Mouse (Mus musculus) right cerebral cortex, postnatal 36 days (tissue): Measurements from ENCODE around the gene Htr6.
A peak's percentile ranks its signal among the peaks of the same experiment; 100 is the strongest.

Experiments
- DNase-seq, 2 experiments: peaks; one replicate each; pipeline ENCODE4 v3.0.0; 2022; ENCODE audit warnings: low spot score in 2 of 2, mixed read lengths in 1 of 2

Gene Htr6

DNA sequence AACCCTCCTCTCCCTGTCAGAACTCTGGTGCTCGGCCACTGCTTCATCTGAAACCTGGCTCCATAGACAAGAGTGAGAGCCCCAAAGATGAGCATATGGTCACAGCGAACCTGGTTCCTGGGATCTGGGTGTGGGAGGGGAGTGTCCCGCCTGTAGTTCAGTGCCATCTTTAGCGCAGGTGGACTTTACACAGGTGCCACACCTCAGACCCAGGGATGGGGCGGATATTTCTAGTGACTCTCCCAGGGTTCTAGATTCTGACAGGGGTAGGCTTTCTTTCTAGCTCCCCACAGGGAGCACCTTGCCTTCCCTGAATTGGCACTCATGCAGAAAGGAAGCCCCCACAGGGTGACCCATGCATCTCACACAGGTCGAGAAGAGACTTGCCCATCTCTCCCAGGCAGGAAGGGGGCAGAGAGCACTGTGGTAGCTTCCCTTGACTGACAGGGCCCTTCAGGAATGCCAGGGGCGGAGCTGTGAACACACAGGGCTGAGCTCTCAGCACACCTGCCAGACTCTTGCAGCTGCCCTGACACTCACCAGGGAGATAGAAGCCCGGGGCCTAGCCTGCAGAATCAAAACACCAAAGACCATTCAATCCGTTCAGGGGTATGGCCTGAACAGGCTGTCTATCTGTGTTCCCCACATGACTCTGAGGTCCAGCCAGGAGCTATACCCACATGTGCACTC, 13.8 kb upstream of the Htr6 start:
- DNase-seq: no peak

DNA sequence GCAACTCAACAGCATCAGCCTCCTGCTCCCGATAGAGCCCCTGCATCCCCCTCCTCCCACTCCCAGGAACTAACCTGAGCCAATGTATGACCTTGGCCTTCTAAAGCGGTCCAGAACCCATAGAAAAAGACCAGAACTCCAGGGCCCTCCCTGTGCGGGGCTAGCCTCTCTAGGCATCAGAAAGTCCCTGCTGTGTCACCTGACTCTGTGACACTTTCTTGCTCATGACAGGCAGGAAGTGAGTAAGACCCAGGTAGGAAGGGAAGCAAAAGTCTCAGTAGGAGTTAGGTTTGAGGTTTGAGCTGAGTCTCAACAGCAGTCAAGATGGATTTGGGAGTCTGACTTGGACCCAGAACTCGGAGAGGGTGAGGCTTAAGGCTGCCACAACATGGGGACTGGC, 11.6 kb upstream of the Htr6 start:
- DNase-seq: no peak

DNA sequence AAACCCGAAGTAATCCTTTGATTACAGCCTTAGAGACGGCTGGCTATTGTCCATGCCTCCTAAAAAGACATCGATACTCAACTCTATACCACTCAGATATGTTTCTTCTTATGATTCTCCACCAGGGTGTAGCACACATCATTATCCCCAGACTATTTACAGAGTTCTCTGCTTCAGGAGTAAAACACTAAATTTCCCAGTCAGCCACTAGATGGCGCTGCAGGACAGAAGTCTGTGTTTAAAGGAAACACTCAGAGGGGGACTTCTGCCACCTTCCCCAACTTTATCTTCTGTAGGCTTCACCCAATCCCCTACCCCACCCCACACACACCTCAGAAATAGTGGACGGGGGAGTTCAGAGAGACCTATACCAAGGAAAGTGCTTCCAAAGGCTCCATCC, 10.7 kb upstream of the Htr6 start:
- DNase-seq: peak; percentile 58 to 68

DNA sequence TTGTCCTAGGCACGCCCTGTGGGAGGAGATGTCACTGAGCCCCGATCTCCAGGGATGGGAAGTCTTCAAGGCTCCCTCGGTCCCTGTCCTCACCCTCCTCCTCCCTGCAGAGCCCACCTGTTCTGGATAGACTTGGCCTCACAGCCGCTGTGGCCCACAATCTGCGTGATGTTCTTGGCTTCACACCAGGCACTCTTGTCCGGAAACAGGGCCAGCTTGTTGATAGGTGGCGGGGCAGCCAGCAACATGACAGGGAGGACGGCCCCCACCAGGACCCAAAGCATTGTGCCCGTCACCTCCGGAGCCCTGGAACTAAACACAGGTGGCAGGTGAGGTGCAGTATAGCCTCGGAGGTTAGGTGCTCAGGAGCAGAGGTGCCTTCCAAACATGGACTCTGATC, 10.0 kb upstream of the Htr6 start:
- DNase-seq: no peak

DNA sequence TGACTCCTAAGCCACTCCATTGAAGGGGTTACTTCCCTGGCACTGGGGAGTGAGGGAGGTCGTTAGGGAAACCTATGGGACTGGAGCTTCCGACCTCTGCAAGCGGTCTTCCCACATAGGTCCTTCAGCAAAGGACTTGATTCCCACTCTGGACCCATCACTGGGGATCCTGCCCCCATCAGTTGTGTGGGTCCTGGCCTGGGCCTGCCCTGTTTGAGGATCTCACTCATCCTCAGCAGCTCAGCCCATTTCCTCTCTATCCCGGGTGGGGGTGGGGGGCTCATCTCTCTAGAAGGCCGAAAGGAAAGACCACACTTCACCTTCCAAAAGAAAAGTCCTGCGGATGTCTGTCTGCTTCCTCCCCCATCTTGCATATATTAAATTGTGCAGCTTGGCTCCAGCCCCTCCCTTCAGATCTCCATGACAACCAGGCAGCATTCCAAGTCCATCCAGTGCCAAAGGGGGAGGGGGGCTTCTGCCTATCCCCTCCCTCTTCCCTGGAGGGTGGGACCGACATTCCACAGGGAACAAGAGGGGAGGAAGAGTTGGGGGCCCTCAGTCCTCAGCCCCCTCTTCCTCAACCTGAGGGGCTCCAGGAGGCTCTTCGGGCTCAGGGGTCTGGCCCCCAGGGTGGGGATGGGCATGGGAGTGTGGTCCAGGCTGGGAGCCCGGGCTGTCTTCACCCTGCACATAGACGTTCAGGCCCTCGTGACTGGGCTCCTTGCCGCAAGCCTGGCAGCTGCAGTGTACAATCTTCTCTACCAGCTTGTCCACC, 7.6 kb upstream of the Htr6 start:
- no peak for DNase-seq

DNA sequence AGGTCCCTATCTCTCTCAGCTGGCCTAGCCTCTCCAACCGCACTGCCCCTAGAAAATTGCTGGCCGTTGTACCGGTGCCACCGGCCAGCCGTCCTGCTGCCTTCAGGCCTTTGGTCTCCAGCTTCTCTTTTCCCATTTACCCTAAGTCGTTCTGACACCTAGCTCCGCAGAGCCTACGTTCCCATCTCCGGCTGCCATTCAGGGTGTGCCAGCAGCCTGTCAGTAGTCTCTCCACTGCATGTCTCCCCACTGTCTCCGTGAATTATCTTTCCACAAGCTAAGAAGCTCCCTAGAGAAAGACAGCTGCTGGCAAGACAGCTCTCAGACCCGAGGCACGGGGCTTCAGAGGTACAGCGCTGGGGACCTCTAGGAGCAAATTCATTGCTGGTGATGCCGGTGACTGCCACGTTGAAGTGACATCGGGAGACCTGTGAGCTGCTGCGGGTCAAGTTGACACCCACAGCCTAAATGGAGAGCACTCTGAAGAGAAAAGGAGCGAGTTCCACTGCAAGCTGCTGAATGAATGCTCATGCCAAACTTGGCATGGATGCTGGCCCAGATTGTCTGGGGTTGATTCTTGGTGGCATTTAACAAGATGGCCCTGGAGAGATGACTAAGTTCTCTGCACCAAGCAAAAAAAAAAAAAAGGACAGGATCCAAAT, 6.0 kb upstream of the Htr6 start:
- no peak for DNase-seq

DNA sequence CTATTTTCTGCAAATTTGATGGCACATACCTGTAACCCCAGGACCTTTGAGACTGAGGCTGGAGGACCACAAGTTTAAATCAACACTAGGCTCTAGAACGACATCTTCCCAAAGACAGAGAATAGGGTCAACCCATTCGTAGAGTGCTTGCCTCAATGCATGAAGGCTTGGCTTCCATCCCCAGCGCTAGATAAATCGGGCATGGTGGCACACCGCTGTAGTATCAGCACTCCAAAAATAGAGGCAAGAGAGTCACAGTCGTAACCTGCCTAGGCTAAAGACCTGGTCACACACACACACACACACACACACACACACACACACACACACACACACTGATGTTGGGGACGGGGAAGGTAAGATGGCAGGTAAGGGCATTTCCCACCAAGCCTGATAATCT, 4.9 kb upstream of the Htr6 start:
- no peak for DNase-seq

DNA sequence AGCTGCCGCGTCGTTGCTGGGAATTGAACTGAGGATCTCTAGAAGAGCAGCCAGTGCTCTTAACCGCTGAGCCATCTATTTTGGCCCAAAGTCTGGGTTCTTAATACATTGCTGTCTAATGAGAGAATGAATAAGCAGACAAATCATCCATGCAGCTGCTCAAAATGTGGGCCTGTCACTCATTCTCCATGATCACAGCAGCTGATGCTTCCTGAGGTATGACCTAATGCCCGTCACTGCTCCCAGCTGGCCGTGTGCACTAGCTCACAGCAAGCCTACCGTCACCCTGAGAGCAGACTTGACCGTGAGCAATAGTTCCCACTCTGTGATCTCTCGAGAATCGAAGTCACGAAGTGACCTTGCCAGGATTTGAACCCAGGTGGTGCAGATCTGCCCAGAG, 4.1 kb upstream of the Htr6 start:
- DNase-seq: no peak

DNA sequence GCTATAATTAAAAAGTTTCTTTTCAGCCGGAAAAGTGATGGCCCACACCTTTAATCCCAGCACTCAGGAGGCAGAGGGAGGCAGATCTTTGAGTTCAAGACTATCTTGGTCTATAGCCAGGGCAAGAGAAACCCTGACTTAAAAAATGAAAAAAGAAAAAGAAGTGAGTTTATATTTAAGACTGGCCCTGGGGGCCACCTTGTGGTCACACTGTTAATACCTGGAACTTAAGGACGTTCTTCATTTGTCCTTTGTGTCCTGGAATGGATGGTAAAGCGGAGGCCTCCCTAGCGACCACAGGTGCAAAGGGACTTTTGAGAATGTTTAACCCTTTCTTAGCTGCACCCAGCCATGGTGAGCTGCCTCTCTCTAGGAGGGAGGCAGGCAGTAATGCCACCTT, 3.4 kb upstream of the Htr6 start:
- no peak for DNase-seq

DNA sequence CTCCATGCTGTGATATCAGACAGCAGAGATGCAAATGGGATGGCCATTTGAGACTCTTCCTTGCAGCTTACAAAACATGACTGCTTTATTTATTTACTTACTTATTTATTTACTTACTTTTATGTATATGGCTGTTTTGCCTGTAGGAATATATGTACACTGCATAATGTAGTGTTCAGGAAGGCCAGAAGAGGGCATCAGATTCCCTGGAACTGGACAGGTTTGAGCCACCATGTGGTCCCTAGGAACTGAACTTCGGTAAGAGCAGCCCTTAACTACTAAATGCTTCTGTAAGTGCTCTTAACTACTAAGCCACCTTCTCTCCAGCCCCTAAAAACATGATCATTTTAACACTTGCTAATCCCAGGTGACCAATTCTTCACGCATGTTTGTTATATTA, 2.9 kb upstream of the Htr6 start:
- no peak for DNase-seq

DNA sequence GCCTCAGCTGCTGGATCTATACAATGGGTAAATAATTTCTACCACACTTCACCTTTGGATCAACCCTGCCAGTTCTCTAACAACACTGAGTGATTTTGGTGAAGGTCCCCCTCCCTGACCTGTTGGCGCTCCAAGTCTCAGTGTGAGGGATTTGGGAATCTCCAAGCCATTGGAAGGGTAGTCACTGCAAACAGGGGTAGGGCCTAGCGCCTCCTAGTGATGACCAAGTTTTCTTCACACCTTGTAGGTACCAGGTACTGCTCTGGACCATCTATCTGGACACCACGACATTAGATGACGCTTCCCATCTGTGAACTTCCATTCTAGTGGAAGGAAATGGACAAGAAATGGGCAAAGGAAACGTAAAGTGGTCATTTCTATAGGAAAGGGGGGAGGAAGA, 545 bp upstream of the Htr6 start:
- no peak for DNase-seq

DNA sequence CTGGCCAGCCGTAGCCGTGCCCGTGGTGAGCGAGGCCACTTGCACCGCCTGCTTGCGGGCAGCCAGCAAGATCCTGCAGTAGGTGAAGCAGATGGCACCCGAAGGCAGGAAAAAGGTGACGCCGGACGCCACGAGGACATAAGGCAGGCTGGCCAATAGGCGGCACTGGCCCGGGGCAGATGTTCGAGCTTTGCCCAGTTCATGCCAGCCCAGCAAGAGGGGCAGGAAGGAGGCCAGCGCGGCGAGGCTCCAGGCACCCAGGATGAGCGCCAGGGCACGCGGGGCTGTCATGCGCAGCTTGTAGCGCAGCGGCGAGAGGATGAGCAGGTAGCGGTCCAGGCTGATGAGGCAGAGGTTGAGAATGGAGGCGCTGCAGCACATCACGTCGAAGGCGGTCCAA, 1.3 kb downstream of the Htr6 start:
- no peak for DNase-seq

DNA sequence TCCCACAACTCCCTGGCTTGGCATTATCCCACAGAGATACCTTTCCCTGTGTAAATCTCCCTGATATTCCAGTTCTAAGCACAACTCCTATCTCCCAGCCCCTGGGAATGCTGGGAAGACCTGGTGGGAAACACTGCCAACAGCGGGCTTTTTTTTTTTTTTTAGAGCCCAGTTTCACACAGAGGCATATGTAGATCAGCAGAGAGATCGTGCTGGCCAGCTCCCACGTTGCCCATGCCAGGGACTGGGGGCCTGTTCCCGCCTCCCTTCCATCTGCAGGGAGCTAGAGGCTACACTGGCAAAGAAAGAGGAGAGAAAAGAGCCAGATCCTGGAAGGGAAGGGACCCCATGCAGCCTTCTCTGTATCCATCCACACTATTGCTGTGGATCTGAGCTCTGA, 7.1 kb downstream of the Htr6 start:
- peak; percentile 69 to 71 for DNase-seq

DNA sequence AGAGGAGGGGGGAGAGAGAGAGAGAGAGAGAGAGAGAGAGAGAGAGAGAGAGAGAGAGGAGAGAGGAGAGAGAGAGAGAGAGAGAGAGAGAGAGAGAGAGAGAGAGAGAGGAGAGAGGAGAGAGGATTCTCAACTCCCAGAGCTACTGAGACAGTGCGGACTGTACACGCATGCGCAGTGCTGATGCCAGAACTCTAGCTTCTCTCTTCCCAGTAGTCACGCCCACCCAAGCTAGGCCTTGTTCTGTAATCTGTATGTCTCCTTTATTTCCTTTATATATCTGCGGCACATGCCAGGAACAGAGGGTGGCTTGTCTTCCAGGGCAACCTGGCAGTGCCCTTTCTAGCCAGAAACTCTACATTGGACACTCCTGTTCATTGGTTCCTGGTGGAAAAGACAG, 10.5 kb downstream of the Htr6 start:
- no peak for DNase-seq

DNA sequence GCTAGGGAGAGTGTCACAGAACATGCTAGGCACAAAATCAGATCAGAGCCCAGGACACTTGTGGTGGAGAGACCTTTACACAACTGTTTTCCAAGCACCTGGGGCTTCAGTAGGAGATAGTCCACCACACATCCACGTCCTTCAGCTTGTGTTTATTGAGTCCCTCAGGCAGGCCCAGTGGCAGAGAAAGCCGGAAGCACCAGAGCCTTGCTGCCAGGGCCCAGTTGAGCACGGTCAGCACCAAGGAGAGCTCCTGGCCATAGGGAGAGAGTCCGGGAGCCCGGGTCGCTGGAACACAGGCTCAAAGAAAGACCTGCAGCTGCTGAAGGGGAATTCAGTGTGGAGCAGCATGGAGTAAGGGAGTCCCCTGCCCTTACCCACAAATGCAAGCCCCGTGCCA, 15.8 kb downstream of the Htr6 start:
- DNase-seq: no peak

DNA sequence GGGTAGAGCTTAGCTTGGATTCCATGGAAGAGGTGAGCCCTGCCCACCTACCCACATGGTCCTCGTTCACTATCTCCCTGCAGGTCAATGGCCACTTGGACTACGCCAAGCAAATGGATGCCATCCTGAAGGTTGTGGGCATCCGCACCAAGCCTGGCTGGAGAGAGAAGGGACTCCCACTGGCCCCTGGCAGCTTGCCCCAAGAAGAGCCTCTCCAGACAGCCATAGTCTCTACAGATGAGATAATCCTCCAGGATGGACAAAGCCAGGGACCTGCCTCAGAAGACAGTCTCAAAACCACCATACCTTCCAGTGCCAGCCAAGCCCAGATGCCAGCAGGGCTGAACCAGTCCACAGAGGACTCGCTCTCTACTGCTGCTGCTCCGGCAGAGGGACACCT, 17.3 kb downstream of the Htr6 start:
- no peak for DNase-seq

DNA sequence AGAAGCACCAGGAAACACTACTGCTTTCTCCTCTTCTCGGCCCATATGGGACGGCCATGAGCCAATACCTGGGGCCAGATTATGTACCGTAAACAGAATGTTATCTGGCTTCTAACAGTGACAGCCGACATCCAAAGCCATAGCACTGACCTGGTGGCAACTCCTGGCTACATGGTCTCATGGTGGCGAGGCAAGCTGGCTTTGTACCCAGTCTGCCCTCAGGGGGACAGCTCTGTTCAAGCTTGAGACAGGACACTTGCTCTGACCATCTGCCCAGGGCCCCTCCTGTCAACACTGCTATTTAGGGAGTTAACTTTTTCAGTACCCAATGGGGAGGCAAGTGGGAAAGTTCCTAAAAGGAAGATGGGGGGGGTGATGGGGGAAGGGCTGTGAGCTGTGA, 18.1 kb downstream of the Htr6 start:
- no peak for DNase-seq

DNA sequence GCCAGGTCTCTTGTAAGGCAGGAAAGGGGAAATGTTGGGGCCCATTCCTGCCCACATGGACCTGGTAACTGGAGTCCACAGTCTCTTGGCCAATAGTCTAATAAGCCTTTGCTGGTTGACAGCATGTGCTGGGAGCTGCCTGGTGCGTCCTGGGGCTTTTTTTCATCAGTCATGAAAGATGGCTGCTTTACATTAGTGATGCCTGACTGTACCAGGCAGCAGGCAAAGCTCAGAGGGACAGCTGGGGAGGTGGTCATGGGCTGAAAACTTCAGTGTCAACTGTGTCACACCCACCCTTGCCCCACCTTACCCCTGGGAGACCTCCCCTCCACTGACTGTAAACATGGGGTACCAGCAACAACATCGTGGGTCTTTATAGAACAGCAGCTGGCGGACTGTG, 19.6 kb downstream of the Htr6 start:
- no peak for DNase-seq

DNA sequence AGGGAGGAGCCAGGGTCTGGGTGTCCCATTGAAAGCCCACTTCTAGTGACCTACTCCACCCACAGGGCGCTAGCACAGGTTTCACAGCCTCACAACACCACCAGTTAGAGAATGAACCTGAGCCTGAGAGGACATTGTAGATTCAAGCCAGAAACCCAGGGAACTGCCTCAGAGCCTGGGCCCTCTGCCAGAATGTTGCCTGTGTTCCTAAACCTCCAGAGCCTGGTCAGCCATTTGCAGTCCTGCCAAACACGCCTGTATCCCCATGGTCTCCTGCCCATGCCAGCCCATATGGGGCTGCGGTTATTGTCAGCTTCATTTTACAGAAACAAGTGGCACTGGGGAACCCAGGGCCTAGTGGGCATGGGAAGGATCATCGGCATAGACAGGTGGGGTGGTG, 20.0 kb downstream of the Htr6 start:
- no peak for DNase-seq

DNA sequence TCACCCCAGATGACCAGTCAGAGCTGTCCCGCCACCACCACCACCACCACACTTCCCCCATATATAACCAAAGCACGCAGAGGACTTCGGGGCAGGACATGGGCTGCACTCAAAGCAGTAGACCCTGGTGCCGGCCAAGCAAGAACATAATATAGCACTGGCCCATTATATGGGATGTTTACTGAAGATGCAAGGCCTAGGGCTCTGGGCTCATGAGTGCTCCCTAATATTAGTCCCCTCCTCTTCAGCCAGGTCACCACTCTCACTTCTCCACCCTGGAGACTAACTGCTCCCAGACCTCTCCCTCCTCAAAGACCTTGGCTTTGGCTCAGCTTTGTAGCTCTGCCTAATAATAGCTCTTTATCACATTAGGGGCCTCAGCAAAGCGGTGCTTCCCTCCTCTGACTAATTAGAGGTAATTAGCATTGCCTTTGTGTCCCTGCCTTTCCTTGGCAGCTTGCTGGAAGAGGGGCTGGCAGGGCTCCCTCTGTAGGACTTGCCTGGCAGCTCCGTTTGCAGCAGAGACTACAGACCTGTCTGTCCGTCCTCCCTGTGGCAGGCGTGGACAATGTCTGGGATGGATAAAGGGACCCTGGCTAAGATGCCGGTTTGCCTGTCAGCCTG, 21.0 kb downstream of the Htr6 start:
- DNase-seq: no peak

DNA sequence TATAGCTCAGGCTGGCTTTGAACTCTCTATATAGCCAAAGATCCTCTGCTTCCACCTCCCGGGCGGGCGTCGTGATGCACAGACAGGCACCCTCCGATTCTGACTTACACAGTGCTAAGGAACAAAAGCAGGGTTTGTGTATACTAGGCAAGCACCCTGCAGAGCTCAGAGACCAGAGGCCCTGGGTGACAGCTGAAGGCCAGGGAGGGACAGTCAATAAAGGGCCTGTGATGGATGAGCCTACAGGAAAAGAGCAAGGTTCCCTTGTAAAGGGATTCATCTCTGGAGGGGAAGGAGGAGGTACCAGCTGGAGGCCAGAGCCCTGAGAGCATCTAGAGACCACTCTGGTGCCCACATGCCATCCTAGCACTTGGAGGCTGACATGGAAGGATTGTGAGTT, 22.0 kb downstream of the Htr6 start:
- DNase-seq: no peak

DNA sequence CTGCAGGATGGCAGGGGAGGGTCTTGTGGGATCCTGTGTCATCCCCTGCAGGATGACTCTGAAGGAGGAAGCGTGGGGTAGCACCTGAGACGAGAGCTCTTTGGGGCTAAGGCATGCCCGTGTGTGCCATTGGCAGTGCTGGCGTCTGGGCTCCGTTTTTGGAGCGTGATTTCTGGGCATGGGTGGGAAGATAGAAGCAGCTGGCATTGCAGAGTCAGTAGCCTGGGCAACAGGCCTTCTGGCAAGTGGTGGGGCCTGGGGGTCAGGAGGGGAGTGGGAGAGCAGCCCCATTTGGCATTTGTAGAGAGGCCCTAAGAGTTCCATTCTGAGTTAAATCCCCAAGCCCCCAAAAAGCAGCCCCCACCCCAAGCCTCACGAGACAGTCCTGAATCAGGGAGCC, 22.6 kb downstream of the Htr6 start:
- DNase-seq: no peak

DNA sequence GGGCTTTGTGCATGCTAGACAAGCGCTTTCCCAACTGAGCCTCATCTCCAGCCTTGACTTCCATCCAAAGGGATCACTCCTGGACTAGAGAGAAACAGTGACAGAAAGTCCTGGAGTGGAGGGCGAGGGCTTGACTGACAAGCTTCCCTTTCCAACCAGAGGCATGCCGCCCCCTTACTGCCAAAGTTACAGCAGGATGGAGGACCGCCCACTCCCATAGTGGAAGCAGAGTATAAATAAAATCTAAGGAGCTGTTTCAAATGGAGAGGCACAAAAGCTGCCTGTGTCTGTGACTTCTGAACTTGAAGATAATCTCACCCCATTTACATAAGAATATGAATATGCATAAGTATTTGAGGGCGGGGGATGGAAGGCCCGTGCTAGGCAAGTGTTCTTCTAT, 26.9 kb downstream of the Htr6 start:
- peak in 1 of 2 experiments; percentile 73 for DNase-seq
